Mouse (Mus musculus) gastrocnemius, postnatal 10 days (tissue): ENCODE data around the gene Mea1. TPM values are rescaled to one million over a fixed set of nuclear protein-coding genes. Genes with fewer than 3 reads are reported as not detected.

Experiments
- DNase-seq: peaks from one replicate; pipeline ENCODE4 v3.0.0; 2021; ENCODE audit warnings: mixed read lengths
- total RNA-seq, 2 experiments: library from RNA; stranded (reverse); gene quantifications; 2 replicates each; pipeline ENCODE4 v1.2.3; 2021

Gene Mea1
- total RNA-seq, 2 experiments from 2014 or later, result 70.0 to 81.0 TPM

GRCm38 (mm10) chr17:46669911-46670310 is 8.7 kb upstream of the Mea1 start:
- no peak for DNase-seq

DNA sequence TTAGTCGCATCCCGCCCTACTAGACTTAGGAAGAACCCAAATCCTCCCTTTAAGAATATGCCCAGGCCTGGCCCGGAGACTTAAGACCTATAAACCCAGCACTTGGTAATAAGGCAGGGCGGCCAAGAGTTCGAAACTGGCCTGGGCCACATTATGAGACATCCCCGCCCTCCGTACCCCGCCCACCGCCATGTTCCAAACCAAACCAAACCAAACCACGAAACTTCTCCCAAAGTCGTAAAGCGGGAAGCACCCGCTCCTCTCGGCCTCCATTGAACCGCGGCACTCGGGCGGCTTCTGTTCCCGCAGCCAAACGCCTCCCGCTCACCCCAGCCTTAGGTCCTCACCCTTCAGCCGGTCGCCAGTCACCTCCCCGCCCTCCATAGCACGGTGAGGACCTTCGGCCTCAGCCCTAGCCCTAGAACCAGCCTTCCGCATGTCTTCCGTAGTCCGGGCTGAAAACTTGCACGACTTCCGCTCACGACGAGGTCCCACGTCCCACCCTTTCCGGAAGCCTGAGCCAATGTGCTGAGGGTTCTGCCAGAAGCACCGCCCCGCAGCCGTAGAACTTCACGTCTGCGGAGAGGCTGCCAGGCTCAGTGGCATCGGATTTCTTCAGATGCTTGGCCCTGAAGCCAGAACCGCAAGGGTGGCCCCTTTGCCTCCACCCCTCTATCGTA is 4.6 kb upstream of the Mea1 start, which contains the start of gene Rrp36:
Gene Rrp36, minus strand, starts transcription at position 503 of the 680 bp plus-strand sequence.
- DNase-seq, result peak; percentile 91

- DNase-seq, result no peak
Measured at GRCm38 (mm10) chr17:46674530-46675283, 3.9 kb upstream of the Mea1 start.

GRCm38 (mm10) chr17:46678911-46679310 is 318 bp downstream of the Mea1 start:
- no peak for DNase-seq

- peak; percentile 62 for DNase-seq
Measured at GRCm38 (mm10) chr17:46679843-46680759, 1.5 kb downstream of the Mea1 start.

DNA sequence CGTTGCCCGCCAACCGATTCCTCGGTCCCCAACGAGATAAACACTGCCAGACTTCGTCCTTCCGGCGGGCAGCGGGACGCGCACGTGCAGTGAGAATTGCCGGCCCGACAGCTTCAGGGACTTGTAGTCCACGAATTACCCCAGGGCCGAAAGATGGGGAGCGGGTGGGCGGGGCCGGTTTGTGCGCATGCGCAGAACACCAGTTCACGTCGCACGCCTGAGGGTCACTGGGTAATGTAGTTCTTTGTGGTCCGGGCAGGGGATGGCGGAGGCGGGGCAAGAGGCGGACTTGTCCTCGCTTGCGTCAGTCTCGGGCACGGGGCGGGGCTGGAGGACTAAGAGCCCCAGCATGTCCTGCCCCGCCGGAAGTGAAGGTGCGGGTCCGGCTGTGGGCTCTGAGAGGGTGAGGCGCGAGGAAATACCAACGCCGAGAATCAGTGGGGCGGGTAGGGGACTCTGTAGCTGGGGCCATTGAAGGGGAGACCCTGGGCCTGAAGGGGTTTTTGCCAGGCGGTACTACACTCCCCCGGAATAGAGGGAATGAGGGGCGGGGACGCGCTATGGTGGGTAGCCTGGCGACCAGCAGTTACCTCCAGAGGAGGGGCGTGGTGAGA is 2.3 kb downstream of the Mea1 start, which contains the start of gene Klhdc3:
Gene Klhdc3, minus strand, starts transcription at position 155 of the 614 bp plus-strand sequence.
- peak; percentile 98 for DNase-seq

DNA sequence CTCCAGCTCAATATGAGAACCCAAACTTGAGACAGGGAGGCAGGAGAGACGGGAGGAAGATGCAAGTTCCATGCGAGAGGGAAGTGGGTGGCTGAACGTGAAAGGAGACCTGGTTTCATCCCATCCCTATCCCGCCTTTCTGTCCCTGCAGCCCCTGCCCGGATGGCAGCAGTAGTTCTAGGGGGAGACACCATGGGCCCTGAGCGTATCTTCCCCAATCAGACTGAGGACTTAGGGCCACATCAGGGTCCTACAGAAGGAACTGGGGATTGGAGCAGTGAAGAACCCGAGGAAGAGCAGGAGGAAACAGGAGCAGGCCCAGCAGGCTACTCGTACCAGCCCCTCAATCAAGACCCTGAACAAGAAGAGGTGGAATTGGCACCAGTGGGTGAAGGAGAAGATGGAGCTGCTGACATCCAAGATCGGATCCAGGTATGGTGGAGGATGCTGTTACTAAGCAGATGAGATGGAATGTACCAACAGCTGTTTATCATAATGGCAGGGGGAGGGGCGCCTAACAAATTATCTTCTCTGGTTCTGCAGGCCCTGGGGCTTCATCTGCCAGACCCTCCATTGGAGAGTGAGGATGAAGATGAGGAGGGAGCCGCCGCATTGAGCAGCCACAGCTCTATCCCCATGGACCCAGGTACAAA is 3.0 kb downstream of the Mea1 start:
- no peak for DNase-seq

- DNase-seq, result no peak
Measured at GRCm38 (mm10) chr17:46682654-46683389, 4.2 kb downstream of the Mea1 start.

- DNase-seq, result no peak
Measured at GRCm38 (mm10) chr17:46685913-46686312, 7.3 kb downstream of the Mea1 start.

DNA sequence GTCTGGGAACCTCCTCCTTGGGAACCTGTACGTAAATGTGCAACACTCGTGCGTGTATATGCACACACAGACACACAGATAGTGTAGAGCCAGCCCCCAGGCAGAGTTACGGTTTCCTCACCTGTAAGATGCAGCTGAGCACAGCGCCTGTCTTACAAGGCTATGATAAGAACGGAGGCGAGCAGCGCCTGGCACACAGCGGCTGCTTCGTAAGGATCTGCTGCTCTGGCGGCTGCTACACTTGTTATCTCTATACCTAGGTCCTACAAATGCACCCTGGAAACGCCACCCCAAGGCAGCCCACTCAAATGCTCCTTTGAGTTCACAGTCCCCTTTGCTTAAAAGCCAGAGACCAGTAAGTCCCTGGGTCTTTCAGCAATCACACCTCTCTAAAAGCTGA is 12.1 kb downstream of the Mea1 start:
- DNase-seq, result no peak

GRCm38 (mm10) chr17:46691390-46691789 is 12.8 kb downstream of the Mea1 start:
- no peak for DNase-seq

DNA sequence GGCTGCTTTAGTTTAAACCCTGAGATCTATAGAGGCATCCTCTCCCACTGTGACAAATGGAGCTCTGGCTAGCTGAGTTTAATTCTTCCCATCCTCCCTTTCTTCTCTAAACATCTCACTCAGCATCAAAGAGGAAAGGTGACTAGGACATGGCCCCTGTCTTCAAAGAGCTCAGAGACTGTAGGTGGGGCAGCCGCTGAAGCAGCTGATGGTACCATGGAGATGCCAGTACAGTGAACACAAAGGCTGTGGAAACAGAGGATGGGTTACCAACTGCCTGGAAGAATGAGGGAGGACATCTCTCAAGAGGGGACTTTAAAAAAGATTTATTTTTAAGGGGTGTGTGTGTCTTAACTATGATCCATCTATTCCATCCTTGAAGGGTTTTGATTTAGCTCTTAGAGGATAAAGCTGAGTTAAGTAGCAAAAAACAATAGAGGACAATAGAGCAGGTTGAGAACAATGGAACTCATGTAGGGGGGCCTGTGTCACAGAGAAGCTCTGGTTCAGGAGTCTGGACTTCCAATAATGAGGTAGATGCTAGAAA is 16.0 kb downstream of the Mea1 start:
- DNase-seq, result no peak

DNA sequence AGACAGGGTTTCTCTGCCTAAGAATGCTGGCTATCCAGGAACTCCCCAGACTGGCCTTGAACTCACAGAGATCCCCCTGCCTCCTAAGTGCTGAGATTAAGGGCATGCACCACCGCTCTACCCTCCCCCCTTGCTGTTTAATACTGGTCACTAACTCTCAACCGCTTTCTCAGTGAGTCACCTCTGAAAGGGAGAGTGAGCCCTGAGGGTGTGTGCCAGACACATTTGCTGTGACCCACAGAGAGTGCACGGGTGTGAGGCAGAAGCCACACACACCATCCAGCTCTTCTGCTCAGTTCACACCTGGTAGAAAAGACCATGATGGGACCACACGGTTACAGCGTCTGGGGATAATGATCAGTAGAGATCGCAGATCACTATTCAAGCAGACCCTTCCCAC is 19.9 kb downstream of the Mea1 start:
- no peak for DNase-seq

DNA sequence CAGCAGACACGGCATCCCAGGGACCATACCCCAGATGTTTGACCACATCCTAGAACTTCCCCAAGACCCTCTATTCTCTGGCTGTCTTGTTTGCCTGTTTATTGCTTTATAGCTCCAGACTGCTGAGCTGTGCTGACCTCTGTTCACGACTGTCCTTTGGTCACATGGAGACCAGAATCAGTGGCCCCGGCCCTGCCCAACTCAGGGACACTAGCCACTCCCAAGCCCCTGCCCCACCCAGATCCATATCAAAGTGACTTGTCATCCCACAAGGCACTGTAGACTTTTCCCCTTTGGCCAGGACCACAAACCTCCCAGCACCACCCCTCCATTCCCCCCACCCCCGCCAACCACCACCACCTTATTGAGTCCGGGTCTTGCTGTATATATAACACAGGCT is 20.7 kb downstream of the Mea1 start:
- DNase-seq, result no peak

GRCm38 (mm10) chr17:46699912-46700311 is 21.3 kb downstream of the Mea1 start:
- no peak for DNase-seq

- no peak for DNase-seq
Measured at GRCm38 (mm10) chr17:46701489-46701888, 22.9 kb downstream of the Mea1 start.

- no peak for DNase-seq
Measured at GRCm38 (mm10) chr17:46702100-46702499, 23.5 kb downstream of the Mea1 start.

DNA sequence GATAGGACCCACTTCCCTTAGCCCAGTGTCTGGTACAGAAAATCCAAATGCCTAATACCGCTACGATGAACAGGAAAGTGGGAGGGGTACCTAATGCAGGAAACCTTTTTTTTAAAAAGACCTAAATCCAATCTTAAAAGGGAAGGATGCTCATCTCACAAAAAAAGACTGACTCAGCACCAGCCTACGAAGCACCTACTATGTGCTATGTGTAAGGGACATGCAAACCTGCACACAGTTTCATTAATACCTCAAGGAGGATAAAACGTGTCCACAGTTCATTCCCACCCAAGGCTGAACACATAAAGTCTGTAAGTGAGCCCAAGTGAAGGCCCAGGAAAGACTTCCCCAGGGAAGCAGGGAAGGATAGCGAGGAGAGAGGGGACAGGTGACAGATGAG is 23.9 kb downstream of the Mea1 start:
- no peak for DNase-seq

DNA sequence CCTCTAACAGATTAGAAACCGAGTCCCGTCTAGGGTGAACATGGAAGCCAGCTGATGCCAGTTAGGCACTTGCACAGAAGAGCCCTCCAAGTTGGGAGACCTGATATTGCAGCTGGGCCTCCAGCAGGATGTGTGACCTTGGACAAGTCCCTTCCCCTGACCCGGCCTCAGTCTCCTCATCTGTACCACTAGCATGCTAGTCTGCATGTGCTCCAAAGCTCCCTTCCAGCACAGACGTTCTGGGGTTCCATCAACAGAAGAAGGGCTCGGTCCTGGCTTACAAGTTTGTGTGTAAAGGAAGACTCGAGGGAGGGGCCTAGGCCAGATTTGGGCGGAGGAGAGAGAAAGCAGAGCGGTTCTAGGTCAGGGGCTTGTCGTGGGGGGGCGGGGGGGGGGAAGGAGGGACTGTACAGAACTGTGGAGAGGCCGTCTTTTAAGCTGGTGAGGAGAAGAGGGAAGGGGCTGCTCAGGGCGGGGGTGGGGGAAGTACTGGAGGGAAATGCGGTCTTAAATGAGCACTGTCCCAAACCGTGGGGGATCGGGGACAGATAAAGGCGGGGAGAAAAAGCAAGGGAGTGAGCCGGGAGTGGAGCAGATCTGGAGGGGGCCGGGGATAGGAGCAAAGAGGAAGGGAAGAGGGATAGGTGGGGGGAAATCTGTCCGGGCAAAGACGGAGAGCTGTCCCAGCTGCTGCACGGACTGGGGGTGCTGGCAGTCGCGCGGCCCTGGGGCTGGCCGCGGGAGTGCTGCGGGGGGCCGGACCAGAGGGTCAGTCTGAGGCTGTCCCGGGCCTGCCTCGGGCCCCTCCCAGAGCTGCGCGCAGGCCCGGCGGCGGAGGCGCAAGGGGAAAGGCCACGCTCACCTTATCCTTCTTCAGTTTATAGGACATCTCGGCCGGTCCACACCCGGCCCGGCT is 25.6 kb downstream of the Mea1 start:
- DNase-seq, result no peak
